Mouse (Mus musculus) c-Kit-negative CD71-positive TER-119-positive erythroid progenitor cells, embryonic 14.5 days (primary cell): ENCODE data around the gene Gtf2f1.

Experiments used
- DNase-seq: peaks from one replicate; pipeline ENCODE4 v3.0.0-alpha.2; 2013; ENCODE audit warnings: low read depth, low spot score

Gtf2f1 gene

DNA sequence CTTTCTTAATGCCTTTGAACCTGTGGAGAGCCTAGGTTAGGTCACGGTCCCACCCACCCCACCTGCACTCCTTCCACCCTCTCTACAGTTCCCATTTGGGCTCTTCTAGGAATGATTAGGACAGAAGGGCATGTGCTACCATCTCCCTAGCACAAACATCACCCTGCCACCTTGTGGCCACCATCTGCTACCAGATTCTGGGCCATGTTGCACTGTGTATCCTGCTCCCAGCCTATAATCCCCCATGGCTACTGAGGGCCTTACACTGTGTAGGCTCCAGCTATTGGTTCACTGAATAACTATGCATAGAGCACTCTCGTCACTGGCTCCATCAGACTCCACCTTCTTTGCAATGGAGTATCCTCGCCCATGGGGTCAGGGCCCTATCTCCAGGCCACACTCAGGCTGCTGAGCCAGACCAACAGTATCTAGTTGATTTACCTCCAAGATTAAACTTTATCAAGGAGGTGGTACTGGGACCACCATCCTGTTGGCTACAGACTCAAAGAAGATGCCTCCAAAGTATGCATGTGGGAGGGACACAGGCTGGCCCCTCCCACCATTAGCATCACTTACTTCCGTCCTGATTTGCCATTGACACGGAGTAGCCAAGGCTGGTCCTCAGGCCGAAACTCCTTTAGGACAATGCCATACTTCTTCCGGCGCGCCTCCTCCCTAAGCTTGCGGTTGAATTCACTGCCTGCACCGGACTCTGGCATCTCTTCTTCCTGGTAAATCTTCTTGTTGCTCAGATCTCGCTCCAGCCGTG, 3.8 kb downstream of the Gtf2f1 start:
- DNase-seq = no peak

DNA sequence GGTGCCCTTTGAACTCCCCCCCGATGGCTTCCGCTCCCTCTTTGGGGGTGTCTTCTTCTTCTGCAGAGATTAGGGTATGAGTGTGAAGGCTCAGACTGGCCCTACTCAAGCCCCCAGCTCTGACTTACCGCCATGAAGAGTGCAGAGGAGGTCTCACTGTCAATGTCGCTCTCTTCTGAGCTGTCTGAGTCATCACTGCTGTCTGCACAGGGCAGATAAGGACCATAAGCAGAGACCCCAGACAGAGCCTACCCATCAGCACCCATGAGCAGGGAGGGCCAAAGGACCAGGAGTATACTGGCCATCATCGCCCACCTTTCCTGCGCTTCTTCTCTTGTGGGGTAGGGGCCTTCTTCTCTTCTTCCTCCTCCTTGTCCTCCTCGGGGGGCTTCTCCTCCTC, 7.1 kb downstream of the Gtf2f1 start:
- DNase-seq = no peak

- no peak for DNase-seq
Observed at GRCm38 (mm10) chr17:57001228-57001627, 9.9 kb downstream of the Gtf2f1 start.

DNA sequence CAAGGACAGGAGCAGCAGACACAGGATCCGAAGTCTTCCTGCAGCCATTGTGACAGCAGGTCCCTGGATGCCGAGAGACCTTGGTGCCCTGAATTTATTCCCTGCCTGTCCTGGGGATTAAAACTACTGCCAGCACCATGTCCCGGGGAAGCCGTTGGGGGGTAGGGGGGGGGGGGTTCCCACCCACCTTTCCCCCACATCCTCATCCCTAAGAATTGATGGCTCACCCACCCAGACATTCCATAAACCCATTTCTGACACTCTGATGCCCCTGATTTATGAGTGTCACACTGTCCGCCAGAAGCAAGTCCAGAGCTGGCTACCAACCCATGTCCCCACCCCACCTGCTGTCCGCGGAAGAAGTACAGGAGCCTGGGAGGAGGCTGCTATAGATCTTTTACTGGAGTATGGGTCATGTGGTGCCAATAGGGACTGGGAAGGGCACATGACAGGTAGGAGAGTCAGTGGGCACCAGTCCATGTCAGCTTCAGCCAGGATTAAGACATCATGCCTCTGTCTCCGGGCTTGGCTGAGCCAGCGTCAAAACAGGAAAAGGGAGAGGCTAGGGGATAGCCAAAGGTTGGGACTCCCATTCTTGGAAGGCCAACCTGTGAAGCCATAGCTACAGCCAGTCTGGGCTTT, 11.0 kb downstream of the Gtf2f1 start, which contains the start of gene Pspn:
Gene Pspn (minus strand): TSS at position 51 of the 642 bp plus-strand sequence.
- DNase-seq = no peak

DNA sequence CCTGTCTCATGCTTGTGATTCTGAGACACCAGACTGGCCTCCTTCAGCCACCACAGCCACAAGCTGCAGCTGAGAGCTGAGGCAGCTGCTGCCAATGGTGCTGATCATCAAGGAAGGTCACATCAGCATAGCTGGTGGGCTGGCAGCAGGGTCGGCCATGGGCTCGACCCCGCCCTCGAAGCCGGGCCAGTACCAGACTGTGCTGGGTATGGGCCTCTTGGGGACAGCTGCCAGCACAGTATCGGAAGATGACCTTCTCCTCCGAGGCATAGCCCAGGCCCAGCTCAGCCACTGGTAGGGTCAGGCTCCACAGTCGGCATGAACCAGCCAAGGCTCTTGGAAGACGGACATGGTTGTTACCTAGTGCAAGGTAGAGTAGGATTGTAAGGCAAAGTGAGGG, 11.7 kb downstream of the Gtf2f1 start:
- no peak for DNase-seq

GRCm38 (mm10) chr17:56997029-56997667, 13.9 kb downstream of the Gtf2f1 start, which contains the start of gene Alkbh7:
Gene Alkbh7 (plus strand): TSS chr17:56997339.
- DNase-seq = peak; percentile 97

- DNase-seq = no peak
Observed at GRCm38 (mm10) chr17:56996506-56996905, 14.6 kb downstream of the Gtf2f1 start.

DNA sequence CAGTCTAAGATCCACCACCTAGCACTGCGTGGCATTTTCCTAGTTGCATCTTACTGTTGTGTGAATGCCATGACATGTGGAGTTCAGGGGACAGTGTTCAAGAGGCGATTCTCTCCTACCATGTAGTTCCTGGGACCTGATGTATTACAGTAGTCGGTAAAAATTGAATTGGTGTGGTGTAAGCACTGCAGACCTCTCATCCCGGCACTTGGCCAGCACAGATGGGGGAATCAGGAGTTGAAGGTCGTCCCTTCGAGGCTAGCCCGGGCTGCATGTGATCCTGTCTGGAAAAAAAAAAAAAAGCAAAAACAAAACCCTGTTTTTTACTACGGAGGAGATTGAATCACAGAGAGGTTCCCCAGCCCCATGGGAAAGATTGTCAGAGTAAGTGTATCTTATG, 16.0 kb downstream of the Gtf2f1 start:
- DNase-seq = no peak

GRCm38 (mm10) chr17:56990966-56991365, 20.1 kb downstream of the Gtf2f1 start:
- DNase-seq = no peak

DNA sequence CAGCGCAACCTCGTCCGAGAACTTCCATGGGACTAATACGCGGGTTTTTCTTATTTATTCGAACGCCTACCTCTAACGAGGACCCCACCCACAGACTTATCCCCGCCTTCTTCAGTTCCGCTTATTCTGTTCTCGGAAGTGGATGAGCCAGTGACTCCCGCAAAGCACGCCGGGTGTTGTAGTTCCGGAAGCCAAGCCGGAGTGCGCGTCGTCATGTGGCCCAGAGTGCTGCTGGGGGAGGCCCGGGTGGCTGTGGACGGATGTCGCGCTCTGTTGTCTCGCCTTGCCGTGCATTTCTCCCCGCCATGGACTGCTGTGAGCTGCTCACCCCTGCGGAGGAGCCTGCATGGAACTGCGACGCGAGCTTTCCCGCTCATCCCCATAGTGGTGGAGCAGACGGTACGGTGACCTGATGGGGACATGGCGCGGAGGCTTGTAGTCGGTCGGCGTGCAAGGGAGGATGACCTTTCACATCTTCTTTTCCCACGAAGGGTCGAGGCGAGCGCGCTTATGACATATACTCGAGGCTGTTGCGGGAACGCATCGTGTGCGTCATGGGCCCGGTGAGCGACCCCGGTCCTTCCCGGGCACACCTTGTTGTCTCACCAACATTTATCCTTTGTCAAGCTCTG, 20.9 kb downstream of the Gtf2f1 start, which contains the start of gene Clpp:
Gene Clpp (plus strand): TSS at position 191 of the 632 bp plus-strand sequence.
- peak; percentile 90 for DNase-seq

- no peak for DNase-seq
Observed at GRCm38 (mm10) chr17:56989467-56990114, 21.5 kb downstream of the Gtf2f1 start.

DNA sequence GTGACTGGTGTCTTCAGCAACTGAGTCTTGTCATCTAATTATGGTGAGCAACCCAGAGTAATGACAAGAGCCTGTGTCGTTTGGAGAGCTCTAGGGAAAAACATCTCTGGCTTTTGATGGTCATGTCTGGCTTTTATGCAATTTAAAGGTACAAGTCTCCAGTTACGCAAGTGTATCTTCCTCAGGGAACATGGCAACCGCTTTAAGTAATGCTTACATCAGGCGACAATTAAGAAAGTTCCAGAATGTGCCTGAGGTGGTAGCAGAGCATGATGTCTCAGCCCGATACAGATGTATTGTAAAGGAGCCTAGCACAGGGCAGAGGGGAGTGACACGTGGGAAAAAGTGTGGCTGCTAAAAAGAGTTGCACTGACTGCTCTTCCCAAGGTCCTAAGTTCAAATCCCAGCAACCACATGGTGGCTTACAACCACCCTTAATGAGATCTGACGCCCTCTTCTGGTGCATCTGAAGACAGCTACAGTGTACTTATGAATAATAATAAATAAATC, 22.1 kb downstream of the Gtf2f1 start:
- DNase-seq = no peak

GRCm38 (mm10) chr17:56988441-56988840, 22.6 kb downstream of the Gtf2f1 start:
- no peak for DNase-seq

DNA sequence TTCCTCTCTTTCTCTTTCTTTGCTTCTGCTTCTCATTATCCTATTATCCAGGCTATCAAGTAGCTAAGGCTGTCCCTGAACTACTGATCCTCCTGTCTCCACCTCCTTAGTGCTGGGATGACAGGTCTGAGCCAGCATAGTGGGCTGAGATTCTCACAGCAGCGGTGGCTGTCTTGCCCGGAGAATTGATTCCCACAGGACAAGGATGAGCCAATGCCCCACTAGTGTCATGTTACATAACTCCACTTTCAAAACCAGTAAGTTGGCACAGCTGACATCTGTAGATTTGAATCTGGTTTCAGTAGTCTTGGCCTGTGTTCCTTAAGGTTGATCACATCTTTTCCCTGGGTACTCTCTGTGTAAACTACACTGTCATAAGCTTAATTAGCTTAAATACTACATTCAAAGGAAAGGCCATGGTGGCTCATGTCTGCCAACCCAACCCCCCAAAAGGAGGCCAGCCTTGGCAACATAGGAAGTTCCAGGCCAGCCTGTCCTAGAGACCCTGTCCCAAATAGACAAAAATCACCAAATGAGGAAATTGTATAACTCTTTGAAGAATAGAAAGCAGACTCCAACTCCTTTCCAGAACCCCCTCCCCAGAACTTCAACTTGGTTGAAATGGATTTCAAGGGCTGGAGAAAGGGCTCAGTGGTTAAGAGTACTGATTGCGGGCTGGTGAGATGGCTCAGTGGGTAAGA, 24.8 kb downstream of the Gtf2f1 start:
- DNase-seq = no peak

GRCm38 (mm10) chr17:56985656-56986055, 25.4 kb downstream of the Gtf2f1 start:
- DNase-seq = no peak

GRCm38 (mm10) chr17:56984886-56985285, 26.2 kb downstream of the Gtf2f1 start:
- DNase-seq = no peak

GRCm38 (mm10) chr17:56982013-56982412, 29.1 kb downstream of the Gtf2f1 start, which contains the start of gene Acer1:
Gene Acer1 (minus strand): TSS chr17:56982126.
- no peak for DNase-seq

DNA sequence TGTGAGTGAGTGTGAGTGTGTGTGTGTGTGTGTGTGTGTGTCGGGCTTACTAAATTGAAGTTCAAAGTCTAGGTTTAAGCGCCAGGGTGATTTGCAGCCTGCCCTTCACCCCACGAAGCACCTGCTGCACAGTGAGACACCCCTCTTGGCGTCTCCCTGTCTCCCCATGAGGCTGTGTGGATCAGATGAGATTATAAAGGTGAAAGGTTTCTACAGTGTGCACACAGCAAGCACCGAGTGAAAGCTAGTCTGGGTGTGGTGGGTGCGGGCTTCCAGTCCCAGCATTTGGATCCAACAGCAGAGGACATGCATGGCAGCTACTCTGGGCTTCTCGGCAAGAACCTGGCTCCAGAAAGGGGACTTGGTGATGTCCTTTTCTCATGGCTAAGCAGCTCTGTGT, 30.0 kb downstream of the Gtf2f1 start:
- no peak for DNase-seq

DNA sequence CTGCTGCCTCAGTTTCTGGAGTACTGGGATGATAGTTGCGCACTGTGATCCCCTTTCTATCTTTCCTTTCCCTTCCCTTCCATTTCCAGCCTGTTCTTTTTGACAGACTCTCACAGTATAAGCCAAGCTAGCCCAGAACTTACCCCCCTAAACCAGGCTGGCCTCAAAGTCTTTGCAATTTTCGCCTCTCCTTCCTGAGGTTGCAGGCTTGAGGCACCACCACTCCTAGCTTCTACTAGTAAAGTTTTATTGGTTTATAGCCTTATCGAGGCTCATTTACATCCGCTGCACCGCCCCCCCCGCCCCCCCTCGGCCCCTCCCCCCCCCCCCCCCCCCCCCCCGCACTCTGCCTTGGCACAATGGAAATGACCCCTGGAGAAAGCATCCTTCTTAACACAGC, 31.6 kb downstream of the Gtf2f1 start:
- DNase-seq = no peak

GRCm38 (mm10) chr17:56976531-56977390, 34.3 kb downstream of the Gtf2f1 start:
- no peak for DNase-seq
